Mouse (Mus musculus) kidney, adult 2 months (tissue): ENCODE data around the gene Prrt2.

Source experiments
- CTCF ChIP-seq: fragments of 200-500 bp; conservative IDR thresholded peaks from 2 replicates; pipeline ENCODE4 v1.5.1; 2011; ENCODE audit warnings: low read depth, mild to moderate bottlenecking, control low read depth, low read length, moderate library complexity, mixed read lengths; ENCODE audit not compliant: insufficient read depth, insufficient read length
- POLR2A ChIP-seq: fragments of 200-500 bp; IDR thresholded peaks from one replicate; pipeline ENCODE4 v1.6.1; 2011; ENCODE audit warnings: low read depth, low read length, control low read depth

- TF ChIP-seq POLR2A, result no peak
- no peak for TF ChIP-seq CTCF
These were observed 2.3 kb upstream of the Prrt2 start for GRCm38 (mm10) chr7:127023272-127023691.
